Mouse (Mus musculus): ENCODE data around the gene Sgpp2. TPM values are rescaled to one million over a fixed set of nuclear protein-coding genes. Genes with fewer than 3 reads are reported as not detected.

The Sgpp2 gene
- polyA plus RNA-seq, 1 experiment from 2014 or later: 28.1 TPM

GRCm38 (mm10) chr1:78328646-78329045 lies 18.5 kb downstream of the Sgpp2 start:
- Histone ChIP-seq H3K36me3 (ENCODE audit: control insufficient read depth, insufficient read depth, low read length) (no peaks in the 10 kb centered on the region), H3K4me2 (replicated peaks; ENCODE audit: low read depth, low read length) (no peak overlapping the region), H3K9ac (ENCODE audit: low read depth, low read length) (no peak overlapping the region), H3K27ac (ENCODE audit: low read depth, low read length) (no peak overlapping the region), H3K9me3 (ENCODE audit: control insufficient read depth, low read length) (no peaks in the 10 kb centered on the region), H3K4me3 (ENCODE audit: low read length) (no peak overlapping the region), H3K27me3 (ENCODE audit: control insufficient read depth, insufficient read depth, low read length) (no peaks in the 10 kb centered on the region), H3K4me1 (ENCODE audit: control insufficient read depth, insufficient read depth, low read length) (0 out of 2 replicates have a peak, but pooled peaks cover 2% of the 10 kb centered on the region)
- no peak for ATAC-seq (ENCODE audit: low FRiP score, low TSS enrichment)
- WGBS: 90% methylated on average over 4 of the region's 4 CpGs

GRCm38 (mm10) chr1:78329861-78330260 lies 19.7 kb downstream of the Sgpp2 start:
- peak; percentile 60; the same call in 1 of the 2 replicates for ATAC-seq (ENCODE audit: low FRiP score, low TSS enrichment)

DNA sequence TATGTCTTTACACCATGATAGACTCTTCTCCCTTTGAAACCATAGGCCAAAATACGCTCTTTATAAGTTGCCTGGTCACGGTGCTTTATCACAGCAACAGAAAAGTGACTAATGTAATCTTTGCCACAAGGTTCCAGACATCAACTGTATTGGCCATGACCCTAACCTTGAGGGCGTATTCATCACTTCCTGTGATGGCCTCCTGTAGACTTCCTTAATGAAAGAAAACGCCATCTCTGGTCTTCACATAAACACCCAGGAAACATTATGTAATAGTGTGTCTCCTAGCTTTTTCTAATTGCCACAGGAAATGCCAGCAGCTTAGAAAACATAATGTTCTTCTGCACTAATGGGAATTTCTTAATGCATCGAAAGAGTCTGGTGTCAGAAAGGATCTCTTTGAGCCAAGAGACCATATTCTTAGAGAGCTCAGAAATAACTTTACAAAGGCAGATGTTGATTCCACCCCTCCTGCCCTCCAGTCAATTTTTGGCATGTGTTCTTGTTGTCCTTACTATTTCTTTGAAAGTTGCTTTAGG lies 20.5 kb downstream of the Sgpp2 start:
- no peaks in the 10 kb centered on the region for H3K27me3 ChIP-seq (ENCODE audit: control insufficient read depth, insufficient read depth, low read length)
- no peak overlapping the region for H3K4me3 ChIP-seq (ENCODE audit: low read length)
- no peaks in the 10 kb centered on the region for H3K9me3 ChIP-seq (ENCODE audit: control insufficient read depth, low read length)
- no peak overlapping the region for H3K9ac ChIP-seq (ENCODE audit: low read depth, low read length)
- no peaks in the 10 kb centered on the region for H3K36me3 ChIP-seq (ENCODE audit: control insufficient read depth, insufficient read depth, low read length)
- WGBS: 75% methylated on average over 5 of the region's 5 CpGs
- H3K27ac ChIP-seq (ENCODE audit: low read depth, low read length): no peak overlapping the region
- no peak overlapping the region for H3K4me2 ChIP-seq (replicated peaks; ENCODE audit: low read depth, low read length)
- H3K4me1 ChIP-seq (ENCODE audit: control insufficient read depth, insufficient read depth, low read length): no peaks in the 10 kb centered on the region
- ATAC-seq (ENCODE audit: low FRiP score, low TSS enrichment): no peak

More at GRCm38 (mm10) chr1:78329861-78330260, 19.7 kb downstream of the Sgpp2 start:
- Histone ChIP-seq H3K4me1 (ENCODE audit: control insufficient read depth, insufficient read depth, low read length) (no peaks in the 10 kb centered on the region), H3K4me2 (replicated peaks; ENCODE audit: low read depth, low read length) (no peak overlapping the region), H3K36me3 (ENCODE audit: control insufficient read depth, insufficient read depth, low read length) (no peaks in the 10 kb centered on the region), H3K9me3 (ENCODE audit: control insufficient read depth, low read length) (no peaks in the 10 kb centered on the region), H3K9ac (ENCODE audit: low read depth, low read length) (no peak overlapping the region), H3K27ac (ENCODE audit: low read depth, low read length) (no peak overlapping the region), H3K27me3 (ENCODE audit: control insufficient read depth, insufficient read depth, low read length) (no peaks in the 10 kb centered on the region), H3K4me3 (ENCODE audit: low read length) (no peak overlapping the region)
- 88% methylated on average over 1 of the region's 1 CpGs for WGBS

DNA sequence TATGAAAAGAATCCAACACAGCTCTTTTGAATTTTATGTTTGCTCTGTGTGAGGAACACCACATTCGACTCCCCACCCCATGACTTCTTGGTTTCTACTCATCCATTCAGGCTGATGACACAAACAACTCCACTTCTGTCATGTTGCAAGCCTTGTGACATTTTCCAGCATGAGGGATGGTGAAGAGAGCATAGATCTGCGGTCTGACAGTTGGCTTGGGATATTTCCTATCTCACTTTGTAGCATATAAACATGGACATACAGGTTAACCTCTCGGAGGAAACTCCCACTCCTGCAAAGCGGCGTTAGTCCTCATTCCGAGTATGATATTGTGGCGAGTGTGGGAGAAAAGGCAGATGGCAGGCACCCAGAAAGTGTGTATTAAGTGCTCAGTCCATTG lies 27.6 kb downstream of the Sgpp2 start:
- no peak for ATAC-seq (ENCODE audit: low FRiP score, low TSS enrichment)
- H3K27ac ChIP-seq (ENCODE audit: low read depth, low read length): no peak overlapping the region
- WGBS: 28% methylated on average over 7 of the region's 7 CpGs

GRCm38 (mm10) chr1:78338212-78338611 lies 28.1 kb downstream of the Sgpp2 start:
- 5% methylated on average over 9 of the region's 9 CpGs for WGBS
- Histone ChIP-seq H3K4me2 (replicated peaks; ENCODE audit: low read depth, low read length) (peak overlapping the region; percentile 25), H3K9me3 (ENCODE audit: control insufficient read depth, low read length) (no peaks in the 10 kb centered on the region), H3K4me3 (ENCODE audit: low read length) (no peak overlapping the region), H3K27me3 (ENCODE audit: control insufficient read depth, insufficient read depth, low read length) (no peaks in the 10 kb centered on the region), H3K27ac (ENCODE audit: low read depth, low read length) (no peak overlapping the region), H3K36me3 (ENCODE audit: control insufficient read depth, insufficient read depth, low read length) (no peaks in the 10 kb centered on the region), H3K4me1 (ENCODE audit: control insufficient read depth, insufficient read depth, low read length) (peaks cover 30% of the 10 kb centered on the region), H3K9ac (ENCODE audit: low read depth, low read length) (no peak overlapping the region)
- peak; percentile 94 for ATAC-seq (ENCODE audit: low FRiP score, low TSS enrichment)

More for the DNA sequence above, 27.6 kb downstream of the Sgpp2 start:
- no peak overlapping the region for H3K4me3 ChIP-seq (ENCODE audit: low read length)
- H3K4me2 ChIP-seq (replicated peaks; ENCODE audit: low read depth, low read length): peak overlapping the region; percentile 25
- no peaks in the 10 kb centered on the region for H3K27me3 ChIP-seq (ENCODE audit: control insufficient read depth, insufficient read depth, low read length)
- peaks cover 30% of the 10 kb centered on the region for H3K4me1 ChIP-seq (ENCODE audit: control insufficient read depth, insufficient read depth, low read length)
- no peaks in the 10 kb centered on the region for H3K9me3 ChIP-seq (ENCODE audit: control insufficient read depth, low read length)
- no peaks in the 10 kb centered on the region for H3K36me3 ChIP-seq (ENCODE audit: control insufficient read depth, insufficient read depth, low read length)
- H3K9ac ChIP-seq (ENCODE audit: low read depth, low read length): no peak overlapping the region

GRCm38 (mm10) chr1:78339941-78340340 lies 29.8 kb downstream of the Sgpp2 start:
- H3K4me2 ChIP-seq (replicated peaks; ENCODE audit: low read depth, low read length): no peak overlapping the region
- H3K9me3 ChIP-seq (ENCODE audit: control insufficient read depth, low read length): no peaks in the 10 kb centered on the region
- H3K4me3 ChIP-seq (ENCODE audit: low read length): no peak overlapping the region
- ATAC-seq (ENCODE audit: low FRiP score, low TSS enrichment): no peak
- no peaks in the 10 kb centered on the region for H3K27me3 ChIP-seq (ENCODE audit: control insufficient read depth, insufficient read depth, low read length)
- H3K27ac ChIP-seq (ENCODE audit: low read depth, low read length): no peak overlapping the region; the same call in 1 of the 2 replicates
- WGBS: 58% methylated on average over 5 of the region's 5 CpGs
- peaks cover 30% of the 10 kb centered on the region for H3K4me1 ChIP-seq (ENCODE audit: control insufficient read depth, insufficient read depth, low read length)
- H3K36me3 ChIP-seq (ENCODE audit: control insufficient read depth, insufficient read depth, low read length): no peaks in the 10 kb centered on the region
- no peak overlapping the region for H3K9ac ChIP-seq (ENCODE audit: low read depth, low read length)

- Histone ChIP-seq H3K4me2 (replicated peaks; ENCODE audit: low read depth, low read length) (no peak overlapping the region), H3K9ac (ENCODE audit: low read depth, low read length) (no peak overlapping the region), H3K36me3 (ENCODE audit: control insufficient read depth, insufficient read depth, low read length) (no peaks in the 10 kb centered on the region), H3K9me3 (ENCODE audit: control insufficient read depth, low read length) (no peaks in the 10 kb centered on the region), H3K4me1 (ENCODE audit: control insufficient read depth, insufficient read depth, low read length) (peaks cover 30% of the 10 kb centered on the region), H3K27ac (ENCODE audit: low read depth, low read length) (no peak overlapping the region), H3K27me3 (ENCODE audit: control insufficient read depth, insufficient read depth, low read length) (no peaks in the 10 kb centered on the region), H3K4me3 (ENCODE audit: low read length) (no peak overlapping the region)
- no peak for ATAC-seq (ENCODE audit: low FRiP score, low TSS enrichment)
- WGBS: 35% methylated on average over 5 of the region's 5 CpGs
These were observed 30.4 kb downstream of the Sgpp2 start for GRCm38 (mm10) chr1:78340584-78340983.

DNA sequence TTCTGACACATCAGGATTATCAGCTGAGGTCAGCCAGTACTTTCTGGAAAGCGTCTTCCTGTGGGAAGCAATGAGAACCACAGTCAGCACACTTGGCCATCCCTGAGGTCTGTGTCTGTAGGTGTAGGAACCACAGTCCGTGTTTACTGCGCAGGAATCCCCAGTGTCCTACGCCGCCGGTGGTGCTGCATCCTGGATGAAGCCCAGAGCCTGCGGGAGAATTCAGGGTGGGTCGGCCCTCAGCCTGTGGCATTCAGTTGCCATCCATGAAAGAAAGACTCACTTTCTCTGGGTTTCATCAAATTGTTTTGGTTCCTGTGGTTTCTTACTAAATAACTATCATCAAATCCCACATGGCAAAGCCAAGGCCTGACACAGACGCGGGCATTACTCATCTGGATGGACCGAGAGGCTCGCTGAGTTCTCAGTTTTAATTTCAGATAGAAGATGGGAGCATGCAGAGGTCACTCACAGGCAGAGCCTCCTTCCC lies 37.2 kb downstream of the Sgpp2 start:
- Histone ChIP-seq H3K9ac (ENCODE audit: low read depth, low read length) (no peak overlapping the region), H3K36me3 (ENCODE audit: control insufficient read depth, insufficient read depth, low read length) (no peaks in the 10 kb centered on the region), H3K9me3 (ENCODE audit: control insufficient read depth, low read length) (no peaks in the 10 kb centered on the region), H3K4me2 (replicated peaks; ENCODE audit: low read depth, low read length) (no peak overlapping the region), H3K27me3 (ENCODE audit: control insufficient read depth, insufficient read depth, low read length) (no peaks in the 10 kb centered on the region), H3K4me1 (ENCODE audit: control insufficient read depth, insufficient read depth, low read length) (peaks cover 4% of the 10 kb centered on the region; the same call in 1 of the 2 replicates), H3K27ac (ENCODE audit: low read depth, low read length) (no peak overlapping the region), H3K4me3 (ENCODE audit: low read length) (no peak overlapping the region)
- ATAC-seq (ENCODE audit: low FRiP score, low TSS enrichment): no peak
- WGBS: 88% methylated on average over 12 of the region's 12 CpGs

DNA sequence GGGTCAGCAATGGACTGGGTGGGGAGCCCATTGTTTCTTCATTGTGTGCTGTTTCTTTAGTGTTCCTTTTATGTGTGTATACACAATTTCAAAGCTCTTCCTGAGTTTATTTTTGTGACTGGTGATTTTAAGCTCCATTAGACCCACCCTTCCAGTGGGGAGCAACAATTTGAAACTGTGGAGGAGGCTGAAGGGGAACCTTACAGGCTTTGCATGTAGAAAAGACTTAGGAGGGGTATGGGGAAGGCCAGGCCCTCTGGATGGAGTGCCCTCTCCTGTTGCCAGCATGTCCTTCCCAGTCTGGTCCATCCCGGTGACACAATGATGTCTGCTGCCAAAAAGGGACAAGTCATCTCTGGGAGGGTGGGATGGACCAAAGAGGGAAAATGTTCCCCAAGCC lies 39.1 kb downstream of the Sgpp2 start:
- Histone ChIP-seq H3K4me2 (replicated peaks; ENCODE audit: low read depth, low read length) (no peak overlapping the region), H3K4me3 (ENCODE audit: low read length) (no peak overlapping the region), H3K27ac (ENCODE audit: low read depth, low read length) (no peak overlapping the region), H3K27me3 (ENCODE audit: control insufficient read depth, insufficient read depth, low read length) (no peaks in the 10 kb centered on the region), H3K9ac (ENCODE audit: low read depth, low read length) (no peak overlapping the region), H3K36me3 (ENCODE audit: control insufficient read depth, insufficient read depth, low read length) (no peaks in the 10 kb centered on the region), H3K9me3 (ENCODE audit: control insufficient read depth, low read length) (no peaks in the 10 kb centered on the region), H3K4me1 (ENCODE audit: control insufficient read depth, insufficient read depth, low read length) (peaks cover 4% of the 10 kb centered on the region; the same call in 1 of the 2 replicates)
- 96% methylated on average over 1 of the region's 1 CpGs for WGBS
- ATAC-seq (ENCODE audit: low FRiP score, low TSS enrichment): no peak

Measured in kidney, embryonic 14.5 days (tissue).